Mouse (Mus musculus): ENCODE measurements around the gene 6430548M08Rik. TPM values are rescaled to one million over a fixed set of nuclear protein-coding genes. Genes with fewer than 3 reads are reported as not detected.

The 6430548M08Rik gene
- polyA plus RNA-seq, 1 experiment: 2.4 TPM

- no peak overlapping the region for H3K4me3 ChIP-seq (replicated peaks)
- peaks cover 4% of the 10 kb centered on the region for H3K4me1 ChIP-seq
- no peaks in the 10 kb centered on the region for H3K9me3 ChIP-seq
- H3K27me3 ChIP-seq (replicated peaks): peaks cover 30% of the 10 kb centered on the region
- TF ChIP-seq GATA1 (IDR thresholded peaks at IDR 0.05; ENCODE audit: borderline replicate concordance, low read length) (no peak), FLI1 (IDR thresholded peaks at IDR 0.05; ENCODE audit: low read length) (no peak)
- H3K36me3 ChIP-seq (replicated peaks; ENCODE audit: low read length): peaks cover 37% of the 10 kb centered on the region
Measured at GRCm38 (mm10) chr8:120079361-120079760, 34.6 kb upstream of the 6430548M08Rik start.

DNA sequence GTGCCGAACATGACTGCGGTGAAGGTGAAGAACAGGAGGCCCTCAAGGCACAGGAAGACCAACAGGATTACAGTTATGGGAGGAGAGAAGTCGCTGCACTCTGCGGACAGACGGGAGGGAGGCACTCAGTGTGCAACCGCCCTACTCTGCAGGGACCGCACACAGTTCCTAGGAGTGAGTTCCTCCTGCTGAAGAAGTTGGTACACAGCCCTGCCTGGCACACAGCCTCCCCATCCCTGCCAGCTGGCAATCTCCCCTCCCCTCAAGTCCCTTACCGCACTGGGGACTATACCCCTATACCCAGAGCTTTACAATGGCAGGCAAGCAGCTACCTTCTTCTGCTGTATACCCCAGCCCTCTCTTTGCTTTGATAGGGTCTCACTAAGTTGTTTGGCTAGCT is 30.7 kb upstream of the 6430548M08Rik start:
- H3K9me3 ChIP-seq: no peaks in the 10 kb centered on the region
- peaks cover 2% of the 10 kb centered on the region for H3K27me3 ChIP-seq (replicated peaks)
- TF ChIP-seq FLI1 (IDR thresholded peaks at IDR 0.05; ENCODE audit: low read length) (no peak), GATA1 (IDR thresholded peaks at IDR 0.05; ENCODE audit: borderline replicate concordance, low read length) (no peak)
- H3K4me1 ChIP-seq: peaks cover 7% of the 10 kb centered on the region
- peaks cover 74% of the 10 kb centered on the region for H3K36me3 ChIP-seq (replicated peaks; ENCODE audit: low read length)
- H3K4me3 ChIP-seq (replicated peaks): peak overlapping the region; percentile 14

- no peaks in the 10 kb centered on the region for H3K9me3 ChIP-seq
- peaks cover 83% of the 10 kb centered on the region for H3K36me3 ChIP-seq (replicated peaks; ENCODE audit: low read length)
- H3K27me3 ChIP-seq (replicated peaks): no peaks in the 10 kb centered on the region
- peaks cover 8% of the 10 kb centered on the region; the same call in 1 of the 2 replicates for H3K4me1 ChIP-seq
- no peak overlapping the region for H3K4me3 ChIP-seq (replicated peaks)
- TF ChIP-seq FLI1 (IDR thresholded peaks at IDR 0.05; ENCODE audit: low read length) (no peak), GATA1 (IDR thresholded peaks at IDR 0.05; ENCODE audit: borderline replicate concordance, low read length) (no peak)
Measured at GRCm38 (mm10) chr8:120084783-120085182, 29.2 kb upstream of the 6430548M08Rik start.

GRCm38 (mm10) chr8:120089511-120089910 is 24.4 kb upstream of the 6430548M08Rik start:
- peaks cover 12% of the 10 kb centered on the region for H3K9me3 ChIP-seq
- H3K36me3 ChIP-seq (replicated peaks; ENCODE audit: low read length): peaks cover 91% of the 10 kb centered on the region
- H3K4me3 ChIP-seq (replicated peaks): no peak overlapping the region
- H3K4me1 ChIP-seq: peaks cover 20% of the 10 kb centered on the region
- H3K27me3 ChIP-seq (replicated peaks): no peaks in the 10 kb centered on the region
- TF ChIP-seq FLI1 (IDR thresholded peaks at IDR 0.05; ENCODE audit: low read length) (no peak), GATA1 (IDR thresholded peaks at IDR 0.05; ENCODE audit: borderline replicate concordance, low read length) (no peak)

DNA sequence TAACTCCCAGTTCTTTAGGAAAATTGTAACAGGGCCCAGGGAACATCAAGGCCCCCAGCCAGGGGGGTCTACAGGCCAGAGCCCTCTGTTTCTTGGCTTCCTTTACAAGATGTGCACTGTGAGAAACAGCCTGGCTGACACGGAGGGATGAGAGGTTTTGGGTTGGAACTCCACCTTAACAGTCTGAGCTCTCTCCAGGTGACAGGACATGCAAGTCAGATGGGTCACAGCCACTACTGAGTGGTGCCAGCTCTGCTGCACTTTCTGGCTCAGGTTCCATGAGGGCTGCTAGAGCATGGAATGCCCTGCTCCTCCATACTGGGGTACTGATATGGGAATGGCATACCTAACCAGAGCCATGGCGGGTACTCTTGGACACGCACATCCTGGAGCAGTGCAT is 22.9 kb upstream of the 6430548M08Rik start:
- Histone ChIP-seq H3K9me3 (peaks cover 12% of the 10 kb centered on the region), H3K27me3 (replicated peaks) (no peaks in the 10 kb centered on the region), H3K36me3 (replicated peaks; ENCODE audit: low read length) (peaks cover 91% of the 10 kb centered on the region), H3K4me1 (peaks cover 33% of the 10 kb centered on the region), H3K4me3 (replicated peaks) (no peak overlapping the region)
- no peak for TF ChIP-seq GATA1 (IDR thresholded peaks at IDR 0.05; ENCODE audit: borderline replicate concordance, low read length)
- no peak for TF ChIP-seq FLI1 (IDR thresholded peaks at IDR 0.05; ENCODE audit: low read length)

DNA sequence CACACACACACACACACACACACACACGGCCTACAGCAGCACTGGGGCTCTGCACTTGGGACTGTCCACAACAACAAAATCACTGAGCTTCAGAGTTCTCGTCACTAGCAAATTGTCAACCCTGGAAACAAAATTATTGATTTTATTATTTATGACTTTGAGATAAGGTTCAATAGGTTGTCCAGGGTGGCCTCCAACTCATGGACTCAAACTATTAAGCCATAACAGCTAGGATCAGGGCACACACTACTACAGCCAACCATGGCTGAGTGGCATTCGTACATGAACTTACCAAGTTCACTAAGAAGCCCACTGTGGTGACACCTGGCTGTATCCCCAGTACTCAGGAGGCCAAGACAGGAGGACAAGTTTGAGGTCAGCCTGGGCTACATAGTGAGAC is 20.8 kb upstream of the 6430548M08Rik start:
- peaks cover 83% of the 10 kb centered on the region for H3K36me3 ChIP-seq (replicated peaks; ENCODE audit: low read length)
- peaks cover 46% of the 10 kb centered on the region for H3K4me1 ChIP-seq
- H3K27me3 ChIP-seq (replicated peaks): no peaks in the 10 kb centered on the region
- H3K9me3 ChIP-seq: peaks cover 12% of the 10 kb centered on the region
- TF ChIP-seq GATA1 (IDR thresholded peaks at IDR 0.05; ENCODE audit: borderline replicate concordance, low read length) (no peak), FLI1 (IDR thresholded peaks at IDR 0.05; ENCODE audit: low read length) (no peak)
- no peak overlapping the region for H3K4me3 ChIP-seq (replicated peaks)

DNA sequence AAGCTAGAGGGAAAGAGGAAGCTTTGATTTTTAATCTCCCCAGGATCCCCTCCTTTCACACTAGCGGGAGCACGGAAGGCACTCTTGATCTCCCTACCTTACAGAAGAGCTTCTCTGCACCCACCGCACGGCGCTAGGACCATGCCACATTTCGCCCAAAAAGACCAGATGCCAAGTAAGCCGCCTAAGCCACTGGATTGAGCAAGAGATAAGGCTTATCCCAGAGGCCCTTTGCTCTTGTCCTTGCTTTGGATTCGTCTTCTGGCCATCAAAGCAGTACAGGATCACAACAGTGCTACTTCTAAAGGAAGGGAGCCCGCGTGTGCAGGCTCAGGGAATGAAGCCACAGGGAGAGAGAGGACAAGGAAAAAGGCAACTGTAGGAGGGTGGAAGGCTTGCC is 19.2 kb upstream of the 6430548M08Rik start:
- H3K9me3 ChIP-seq: peaks cover 12% of the 10 kb centered on the region
- TF ChIP-seq FLI1 (IDR thresholded peaks at IDR 0.05; ENCODE audit: low read length): no peak
- no peak for TF ChIP-seq GATA1 (IDR thresholded peaks at IDR 0.05; ENCODE audit: borderline replicate concordance, low read length)
- H3K4me1 ChIP-seq: peaks cover 60% of the 10 kb centered on the region
- H3K36me3 ChIP-seq (replicated peaks; ENCODE audit: low read length): peaks cover 77% of the 10 kb centered on the region
- no peaks in the 10 kb centered on the region for H3K27me3 ChIP-seq (replicated peaks)
- H3K4me3 ChIP-seq (replicated peaks): no peak overlapping the region

DNA sequence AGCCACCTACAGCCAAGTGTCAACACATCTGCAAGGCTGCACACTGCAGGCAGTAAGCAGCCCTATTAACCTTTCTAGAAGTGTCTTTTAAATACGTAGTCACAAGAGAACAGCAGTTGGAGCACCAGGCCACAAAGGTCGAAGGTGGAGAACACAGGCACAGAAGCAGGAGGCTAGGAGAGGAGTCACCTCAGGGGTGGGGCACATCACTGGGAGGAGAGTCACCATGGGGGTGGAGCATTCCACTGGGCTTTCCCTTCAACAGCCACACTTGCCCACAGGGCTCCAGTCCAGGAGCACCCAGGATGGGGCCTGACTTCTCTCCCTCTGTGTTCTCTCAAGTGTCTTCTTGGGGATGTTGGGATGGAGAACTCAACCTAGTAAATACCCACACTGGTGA is 17.5 kb upstream of the 6430548M08Rik start:
- Histone ChIP-seq H3K9me3 (peaks cover 12% of the 10 kb centered on the region), H3K36me3 (replicated peaks; ENCODE audit: low read length) (peaks cover 62% of the 10 kb centered on the region)
- TF ChIP-seq FLI1 (IDR thresholded peaks at IDR 0.05; ENCODE audit: low read length) (no peak), GATA1 (IDR thresholded peaks at IDR 0.05; ENCODE audit: borderline replicate concordance, low read length) (no peak)

GRCm38 (mm10) chr8:120100388-120101067 is 13.4 kb upstream of the 6430548M08Rik start:
- no peak for TF ChIP-seq FLI1 (IDR thresholded peaks at IDR 0.05; ENCODE audit: low read length)
- TF ChIP-seq GATA1 (IDR thresholded peaks at IDR 0.05; ENCODE audit: borderline replicate concordance, low read length): no peak
- Histone ChIP-seq H3K4me1 (peaks cover 85% of the 10 kb centered on the region), H3K36me3 (replicated peaks; ENCODE audit: low read length) (peaks cover 35% of the 10 kb centered on the region), H3K27me3 (replicated peaks) (no peaks in the 10 kb centered on the region), H3K4me3 (replicated peaks) (peak overlapping the region; percentile 96), H3K9me3 (no peaks in the 10 kb centered on the region)

More for the DNA sequence above, 17.5 kb upstream of the 6430548M08Rik start:
- H3K27me3 ChIP-seq (replicated peaks): no peaks in the 10 kb centered on the region
- H3K4me1 ChIP-seq: peaks cover 67% of the 10 kb centered on the region
- H3K4me3 ChIP-seq (replicated peaks): no peak overlapping the region

DNA sequence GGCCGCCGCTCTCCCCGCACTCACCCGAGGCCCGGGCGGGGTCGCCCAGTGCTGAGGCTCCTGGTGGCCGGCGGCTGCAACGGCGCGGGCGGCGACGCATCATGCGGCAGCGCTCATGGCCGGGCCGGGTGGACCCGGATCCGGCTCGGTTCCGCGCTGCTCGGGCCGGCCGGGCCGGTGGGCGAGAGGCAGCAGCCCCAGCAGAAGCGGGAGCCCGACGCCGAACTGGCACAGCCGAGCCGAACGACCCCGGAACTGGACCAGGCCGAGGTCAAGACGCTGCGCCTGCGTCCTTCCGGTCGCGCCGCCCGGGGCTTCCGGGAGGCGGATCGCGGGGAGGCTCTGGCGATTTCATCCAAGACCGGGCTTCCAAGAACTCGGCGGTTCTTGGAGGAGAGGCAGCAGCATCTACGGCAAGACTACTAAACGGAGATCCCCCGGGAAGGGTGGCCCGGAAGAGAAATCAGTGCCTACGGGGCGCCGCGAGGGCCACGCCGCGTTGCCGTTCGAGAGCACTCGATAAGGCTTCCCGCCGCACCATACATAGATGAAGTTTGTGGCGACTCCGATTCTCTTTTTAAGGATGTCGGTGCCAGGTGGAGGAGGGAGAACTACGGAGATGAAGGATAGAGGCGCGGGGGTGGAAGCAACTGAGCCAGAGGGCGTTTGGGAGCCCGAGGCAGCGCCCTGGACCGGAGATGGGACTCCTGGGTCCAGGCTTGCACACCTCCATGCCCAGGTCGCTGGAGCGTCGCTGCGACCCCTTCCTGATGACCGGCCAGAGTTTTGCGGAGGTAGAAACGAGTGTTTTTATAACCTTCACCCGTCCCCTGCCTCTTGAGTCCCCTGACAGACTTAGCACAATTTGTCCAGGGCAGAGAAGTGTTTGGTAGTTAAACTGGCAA is 12.6 kb upstream of the 6430548M08Rik start, which contains the start of gene Zdhhc7:
Zdhhc7 (minus strand) TSS at position 415 of the 905 bp plus-strand sequence.
- H3K4me1 ChIP-seq: peaks cover 81% of the 10 kb centered on the region
- no peak for TF ChIP-seq FLI1 (IDR thresholded peaks at IDR 0.05; ENCODE audit: low read length)
- TF ChIP-seq GATA1 (IDR thresholded peaks at IDR 0.05; ENCODE audit: borderline replicate concordance, low read length): no peak
- peaks cover 29% of the 10 kb centered on the region for H3K36me3 ChIP-seq (replicated peaks; ENCODE audit: low read length)
- no peaks in the 10 kb centered on the region for H3K9me3 ChIP-seq
- H3K27me3 ChIP-seq (replicated peaks): no peaks in the 10 kb centered on the region
- H3K4me3 ChIP-seq (replicated peaks): peak within 1 kb of the TSS; percentile 96
